ENCODE assay signal across 24 mouse cellular contexts in the genomic region with DNA sequence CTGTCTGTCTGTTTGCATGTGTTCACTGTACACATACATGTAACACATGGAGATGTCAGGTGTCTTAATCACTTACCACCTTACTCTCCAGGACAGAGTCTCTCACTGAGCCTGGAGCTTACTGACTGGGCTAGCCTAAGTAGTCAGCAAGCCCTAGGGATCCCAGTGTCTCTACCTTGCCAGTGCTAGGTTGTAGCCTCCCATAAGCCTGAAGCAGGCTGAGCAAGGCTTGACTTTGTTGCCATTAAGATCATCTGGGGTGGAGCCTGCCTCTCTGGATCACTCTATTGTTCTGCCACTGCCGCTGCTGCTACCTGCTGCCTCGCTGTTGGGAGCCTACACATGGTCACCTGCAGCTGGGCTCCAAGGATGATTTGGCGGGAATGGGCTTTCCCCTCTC.
A peak's percentile ranks its signal among the peaks of the same experiment; 100 is the strongest.
DNase-seq lines count a peak whose midpoint lies in the region; ATAC-seq and TF ChIP-seq lines count a peak whose summit lies in the region.
"Had no signal": no experiment of that assay in that cellular context is flagged by ENCODE, and none has a peak within 500 bp of the region (broad histone marks: within the 10 kb centered on the region; RNA-seq: fewer than 3 reads in every experiment).

No protein-coding gene starts in this region.

- H3K27ac ChIP-seq in liver, postnatal 0 days (ENCODE audit: low read depth): no peak overlapping the region
- no peak overlapping the region for H3K27ac ChIP-seq in liver, embryonic 11.5 days (ENCODE audit: low read depth, low read length)
- no peak overlapping the region for H3K27ac ChIP-seq in intestine, embryonic 16.5 days (ENCODE audit: low read length)
- H3K27ac ChIP-seq: embryonic facial prominence, embryonic 12.5 days; embryonic facial prominence, embryonic 15.5 days; gastrocnemius, adult 2 months; heart, adult 2 months; hindbrain, embryonic 10.5 days; hindbrain, embryonic 13.5 days had no signal

- no peak overlapping the region for H3K4me2 ChIP-seq in liver, postnatal 0 days (ENCODE audit: low read depth, low read length)
- H3K4me2 ChIP-seq in liver, embryonic 11.5 days: no peak overlapping the region
- H3K4me2 ChIP-seq in intestine, embryonic 16.5 days (ENCODE audit: low read depth, low read length): no peak overlapping the region
- H3K4me2 ChIP-seq: embryonic facial prominence, embryonic 12.5 days; embryonic facial prominence, embryonic 15.5 days; heart, embryonic 11.5 days; hindbrain, embryonic 13.5 days had no signal

- no peak for TF ChIP-seq EP300 in liver, postnatal 0 days (IDR thresholded peaks at IDR 0.05; ENCODE audit: low read depth)

- no peak overlapping the region for H3K9ac ChIP-seq in liver, postnatal 0 days (replicated peaks)
- no peak overlapping the region for H3K9ac ChIP-seq in liver, embryonic 11.5 days (ENCODE audit: low read depth, low read length)
- H3K9ac ChIP-seq in intestine, embryonic 16.5 days (ENCODE audit: low read depth, low read length): no peak overlapping the region
- H3K9ac ChIP-seq: embryonic facial prominence, embryonic 12.5 days; embryonic facial prominence, embryonic 15.5 days; forebrain, postnatal 0 days; hindbrain, embryonic 13.5 days had no signal

- H3K27me3 ChIP-seq in liver, postnatal 0 days (ENCODE audit: insufficient read depth, low read length): no peaks in the 10 kb centered on the region
- H3K27me3 ChIP-seq in liver, embryonic 11.5 days (replicated peaks; ENCODE audit: control insufficient read depth, insufficient read depth, low read length): no peaks in the 10 kb centered on the region
- no peaks in the 10 kb centered on the region for H3K27me3 ChIP-seq in E14TG2a.4 (ENCODE audit: insufficient read depth, low read length)
- no peaks in the 10 kb centered on the region for H3K27me3 ChIP-seq in intestine, embryonic 16.5 days (replicated peaks; ENCODE audit: control insufficient read depth, insufficient read depth, low read length)
- H3K27me3 ChIP-seq: embryonic facial prominence, embryonic 12.5 days; embryonic facial prominence, embryonic 15.5 days; hindbrain, embryonic 13.5 days had no signal

- 0 out of 2 replicates have a peak, but pooled peaks cover 5% of the 10 kb centered on the region for H3K4me1 ChIP-seq in liver, postnatal 0 days (ENCODE audit: insufficient read depth)
- H3K4me1 ChIP-seq in liver, embryonic 11.5 days (replicated peaks; ENCODE audit: control insufficient read depth, insufficient read depth, low read length): peaks cover 16% of the 10 kb centered on the region
- peaks cover 52% of the 10 kb centered on the region for H3K4me1 ChIP-seq in E14TG2a.4 (replicated peaks; ENCODE audit: low read depth, low read length)
- H3K4me1 ChIP-seq in intestine, embryonic 16.5 days (ENCODE audit: control insufficient read depth, insufficient read depth, low read length): no peaks in the 10 kb centered on the region
- H3K4me1 ChIP-seq: embryonic facial prominence, embryonic 12.5 days; embryonic facial prominence, embryonic 15.5 days; hindbrain, embryonic 13.5 days had no signal

- TF ChIP-seq CTCF in liver, postnatal 0 days (IDR thresholded peaks at IDR 0.05; ENCODE audit: low read depth): no peak
- TF ChIP-seq CTCF in E14TG2a.4 (conservative IDR thresholded peaks at IDR 0.05; ENCODE audit: low read length): no peak

- peak; percentile 76 for DNase-seq in heart, adult 11 months
- no peak for DNase-seq in heart, adult 18-20 months
- DNase-seq in liver, postnatal 0 days: peak; percentile 3
- no peak for DNase-seq in liver, embryonic 11.5 days (ENCODE audit: low spot score)
- peak; percentile 47 for DNase-seq in ZHBTc4 (ENCODE audit: low read depth, low spot score)
- DNase-seq: adrenal gland, postnatal 10 days; adrenal gland, postnatal 36 days; cerebellum, adult 18-20 months; cerebellum, adult 9-10 months; cerebellum, postnatal 25 days; forebrain, postnatal 0 days; gastrocnemius, adult 2 months; gastrocnemius, postnatal 14 days; heart, adult 2 months; heart, postnatal 36 days had no signal

- ATAC-seq in liver, postnatal 0 days: no peak
- no peak for ATAC-seq in liver, embryonic 11.5 days (replicated peaks; ENCODE audit: low FRiP score)
- ATAC-seq in intestine, embryonic 16.5 days: no peak
- ATAC-seq: forebrain, embryonic 14.5 days; forebrain, postnatal 0 days; hindbrain, embryonic 16.5 days had no signal

- H3K4me3 ChIP-seq in liver, postnatal 0 days (ENCODE audit: low read depth, low read length): no peak overlapping the region
- H3K4me3 ChIP-seq in liver, embryonic 11.5 days (ENCODE audit: low read depth, low read length): no peak overlapping the region
- peak overlapping the region; percentile 20; the same call in 1 of the 2 replicates for H3K4me3 ChIP-seq in E14TG2a.4 (replicated peaks; ENCODE audit: low read length)
- H3K4me3 ChIP-seq in intestine, embryonic 16.5 days (ENCODE audit: low read length): no peak overlapping the region
- H3K4me3 ChIP-seq: embryonic facial prominence, embryonic 12.5 days; embryonic facial prominence, embryonic 15.5 days; gastrocnemius, adult 2 months; heart, adult 2 months; hindbrain, embryonic 10.5 days; hindbrain, embryonic 13.5 days had no signal

- no peaks in the 10 kb centered on the region for H3K36me3 ChIP-seq in liver, postnatal 0 days (replicated peaks; ENCODE audit: insufficient read depth, low read length)
- peaks cover 8% of the 10 kb centered on the region for H3K36me3 ChIP-seq in liver, embryonic 11.5 days (ENCODE audit: control insufficient read depth, insufficient read depth, low read length)
- H3K36me3 ChIP-seq in E14TG2a.4 (ENCODE audit: insufficient read depth, low read length): peaks cover 68% of the 10 kb centered on the region
- H3K36me3 ChIP-seq in intestine, embryonic 16.5 days (ENCODE audit: control insufficient read depth, insufficient read depth, low read length): peaks cover 3% of the 10 kb centered on the region; the same call in 1 of the 2 replicates

- no peaks in the 10 kb centered on the region for H3K9me3 ChIP-seq in liver, postnatal 0 days (ENCODE audit: low read length)
- no peaks in the 10 kb centered on the region for H3K9me3 ChIP-seq in liver, embryonic 11.5 days (ENCODE audit: control insufficient read depth, low read length)
- H3K9me3 ChIP-seq in E14TG2a.4 (ENCODE audit: low read length): no peaks in the 10 kb centered on the region
- no peaks in the 10 kb centered on the region for H3K9me3 ChIP-seq in intestine, embryonic 16.5 days (ENCODE audit: control insufficient read depth, low read length)
- H3K9me3 ChIP-seq: embryonic facial prominence, embryonic 12.5 days; embryonic facial prominence, embryonic 15.5 days; hindbrain, embryonic 10.5 days; hindbrain, embryonic 13.5 days had no signal

- WGBS in liver, postnatal 0 days (ENCODE audit: insufficient replicate concordance): 86% methylated on average over 3 of the region's 3 CpGs
- WGBS in liver, embryonic 11.5 days: 88% methylated on average over 3 of the region's 3 CpGs
- 90% methylated on average over 3 of the region's 3 CpGs for WGBS in intestine, embryonic 16.5 days

Comparison
In these comparisons a context has a peak if more than half of its experiments do, and no peak if none do; other contexts are left out.
1. DNase-seq: peak in heart, adult 11 months (single experiment), liver, postnatal 0 days (single experiment) and ZHBTc4 (single experiment); none in heart, adult 18-20 months (0 of 2) and liver, embryonic 11.5 days (single experiment).